Comparison of ENCODE assay signal across 35 mouse cellular contexts in genomic region chr11:95869918-95870470, GRCm38 (mm10). TPM values are rescaled to one million over a fixed set of nuclear protein-coding genes. Genes with fewer than 3 reads are reported as not detected.
DNase-seq lines count a peak whose midpoint lies in the region; ATAC-seq and TF ChIP-seq lines count a peak whose summit lies in the region.
"Had no signal": no experiment of that assay in that cellular context is flagged by ENCODE, and none has a peak within 500 bp of the region (broad histone marks: within the 10 kb centered on the region; RNA-seq: fewer than 3 reads in every experiment).

No protein-coding gene starts in this region.

- H3K79me2 ChIP-seq in MEL (ENCODE audit: control insufficient read depth, insufficient read depth, low read length, poor library complexity) = no peaks in the 10 kb centered on the region

- H3K4me3 ChIP-seq in spleen, adult 2 months (ENCODE audit: extremely low read depth, insufficient read depth, insufficient read length) = no peak overlapping the region
- H3K4me3 ChIP-seq in MEL (ENCODE audit: control insufficient read depth in 1 of 2, insufficient read depth in 1 of 2, low read depth in 2 of 2, low read length in 2 of 2) = no peak overlapping the region
- H3K4me3 ChIP-seq: forebrain, embryonic 13.5 days; gastrocnemius, adult 2 months; heart, embryonic 12.5 days; hindbrain, embryonic 12.5 days; kidney, embryonic 15.5 days; limb, embryonic 10.5 days; liver, embryonic 15.5 days; myocyte; stomach, embryonic 15.5 days had no signal

- TF ChIP-seq EP300 in MEL (IDR thresholded peaks at IDR 0.05; ENCODE audit: low read depth in 1 of 2, low read length in 2 of 2) = no peak

- no peak for TF ChIP-seq RAD21 in MEL (IDR thresholded peaks at IDR 0.05; ENCODE audit: low read depth, low read length)

- H3K4me1 ChIP-seq in spleen, adult 2 months (ENCODE audit: control insufficient read depth, insufficient read depth, insufficient read length) = peaks cover 9% of the 10 kb centered on the region; the same call in 1 of the 2 replicates
- H3K4me1 ChIP-seq in MEL (ENCODE audit: control insufficient read depth in 1 of 2, insufficient read depth in 2 of 2, low read length in 2 of 2) = peaks cover 0 to 3% of the 10 kb centered on the region in 2 experiments; a peak in 3 of 4 replicates
- H3K4me1 ChIP-seq: forebrain, embryonic 13.5 days; heart, embryonic 12.5 days; hindbrain, embryonic 12.5 days; kidney, embryonic 15.5 days; limb, embryonic 10.5 days; stomach, embryonic 15.5 days had no signal

- H3K36me3 ChIP-seq in spleen, adult 2 months (ENCODE audit: control insufficient read depth, insufficient read depth, low read length) = no peaks in the 10 kb centered on the region
- 0 out of 4 replicates have a peak, but pooled peaks cover 0 to 3% of the 10 kb centered on the region in 2 experiments for H3K36me3 ChIP-seq in MEL (ENCODE audit: control insufficient read depth in 1 of 2, insufficient read depth in 2 of 2, low read length in 2 of 2)
- H3K36me3 ChIP-seq in splenic B cell, adult 2 months (ENCODE audit: control insufficient read depth, insufficient read depth, low read length, poor library complexity, severe bottlenecking) = no peaks in the 10 kb centered on the region
- H3K36me3 ChIP-seq: heart, embryonic 12.5 days; hindbrain, embryonic 12.5 days; kidney, embryonic 15.5 days; limb, embryonic 10.5 days; liver, embryonic 15.5 days; stomach, embryonic 15.5 days had no signal

- 35% methylated on average over 6 of the region's 6 CpGs for WGBS in spleen, adult 2 months

- H3K9ac ChIP-seq in MEL (ENCODE audit: control insufficient read depth, low read depth, low read length, poor library complexity, severe bottlenecking) = no peak overlapping the region
- H3K9ac ChIP-seq: forebrain, embryonic 13.5 days; heart, embryonic 12.5 days; hindbrain, embryonic 12.5 days; kidney, embryonic 15.5 days; liver, embryonic 15.5 days; stomach, embryonic 15.5 days had no signal

- peak overlapping the region; percentile 56 for H3K27ac ChIP-seq in spleen, adult 2 months (ENCODE audit: insufficient read depth, low read length)
- H3K27ac ChIP-seq in MEL (ENCODE audit: control insufficient read depth, low read depth, low read length) = no peak overlapping the region
- H3K27ac ChIP-seq: forebrain, embryonic 13.5 days; gastrocnemius, adult 2 months; hindbrain, embryonic 12.5 days; kidney, embryonic 15.5 days; limb, embryonic 10.5 days; liver, embryonic 15.5 days; stomach, embryonic 15.5 days had no signal

- DNase-seq in spleen, adult 2 months (ENCODE audit: low read depth in 1 of 2, low spot score in 2 of 2) = peak; percentile 23 to 52
- no peak for DNase-seq in spleen, postnatal 14 days (ENCODE audit: low spot score in 2 of 2)
- peak; percentile 76 for DNase-seq in MEL (ENCODE audit: low read depth, low spot score)
- DNase-seq in splenic B cell, adult 2 months (ENCODE audit: low read depth, low spot score) = peak; percentile 78
- DNase-seq in embryo, embryonic 9.5 days (ENCODE audit: extremely low spot score) = no peak
- no peak for DNase-seq in heart, postnatal 25 days (ENCODE audit: low spot score)
- DNase-seq: adrenal gland, adult 2 months; cerebellum, adult 18-20 months; cerebellum, postnatal 14 days; gastrocnemius, adult 2 months; heart, postnatal 10 days; kidney, adult 11 months; kidney, postnatal 4 days; liver; midbrain, embryonic 14.5 days; right cerebral cortex, adult 18-20 months; right cerebral cortex, postnatal 4 days; thymus, adult 2 months; thymus, postnatal 4 days had no signal

- peak; percentile 53 for ATAC-seq in hematopoietic stem cell, adult 5-6 weeks (replicated peaks in 1 of 2; ENCODE audit: insufficient read depth in 1 of 2, low FRiP score in 2 of 2, low TSS enrichment in 1 of 2, low read depth in 1 of 2, poor library complexity in 2 of 2, severe bottlenecking in 2 of 2)
- no peak for ATAC-seq in inflammation-experienced regulatory T-cells, adult 6 months
- ATAC-seq: forebrain, embryonic 13.5 days; Patski had no signal

- no peaks in the 10 kb centered on the region for H3K27me3 ChIP-seq in spleen, adult 2 months (ENCODE audit: control insufficient read depth, insufficient read depth, low read length)
- H3K27me3 ChIP-seq in MEL (ENCODE audit: control insufficient read depth in 1 of 2, insufficient read depth in 2 of 2, low read length in 2 of 2) = no peaks in the 10 kb centered on the region
- H3K27me3 ChIP-seq in splenic B cell, adult 2 months (ENCODE audit: control insufficient read depth, insufficient read depth, low read length, poor library complexity, severe bottlenecking) = no peaks in the 10 kb centered on the region
- H3K27me3 ChIP-seq: forebrain, embryonic 13.5 days; hindbrain, embryonic 12.5 days; kidney, embryonic 15.5 days; liver, embryonic 15.5 days; Patski; stomach, embryonic 15.5 days had no signal

- intact Hi-C loops in heart, postnatal 25 days (cut with DNase I) = no loop called here

- no peak for TF ChIP-seq CTCF in spleen, adult 2 months (IDR thresholded peaks at IDR 0.05; ENCODE audit: extremely low read depth, insufficient read depth, insufficient read length, insufficient replicate concordance)
- no peak for TF ChIP-seq CTCF in MEL (IDR thresholded peaks at IDR 0.05 in 2 of 3, conservative IDR thresholded peaks at IDR 0.05 in 1 of 3; ENCODE audit: control insufficient read depth in 1 of 3, insufficient read depth in 1 of 3, low read depth in 2 of 3, low read length in 3 of 3, poor library complexity in 1 of 3, severe bottlenecking in 1 of 3)

- TF ChIP-seq POLR2A in spleen, adult 2 months (IDR thresholded peaks at IDR 0.05; ENCODE audit: low read depth, low read length) = no peak
- TF ChIP-seq POLR2A in MEL (IDR thresholded peaks at IDR 0.05; ENCODE audit: control insufficient read depth in 1 of 2, insufficient read depth in 1 of 2, low read depth in 1 of 2, low read length in 2 of 2, poor library complexity in 1 of 2) = peak in 1 of 2 experiments; percentile 29; a peak in 1 of 4 replicates

- H3K9me3 ChIP-seq in MEL (replicated peaks; ENCODE audit: insufficient read depth, low read length) = no peaks in the 10 kb centered on the region
- H3K9me3 ChIP-seq: forebrain, embryonic 13.5 days; heart, embryonic 12.5 days; hindbrain, embryonic 12.5 days; kidney, embryonic 15.5 days; limb, embryonic 10.5 days; liver, embryonic 15.5 days had no signal

TF ChIP-seq in MEL, 35 proteins besides CTCF, POLR2A, EP300 and RAD21:
- TF ChIP-seq USF1 (IDR thresholded peaks at IDR 0.05; ENCODE audit: low read depth, low read length) = peak; percentile 4; the same call in 1 of the 2 replicates
- no peak for TF ChIP-seq CHD1 (IDR thresholded peaks at IDR 0.05; ENCODE audit: low read depth, low read length)
- peak; percentile 65; the same call in 1 of the 2 replicates for TF ChIP-seq POLR2AphosphoS2 (IDR thresholded peaks at IDR 0.05; ENCODE audit: low read length)
- no peak for TF ChIP-seq MAFK (IDR thresholded peaks at IDR 0.05; ENCODE audit: borderline replicate concordance, low read depth, low read length)
- TF ChIP-seq CHD2 (IDR thresholded peaks at IDR 0.05; ENCODE audit: low read length) = 0 out of 2 replicates have a peak, but pooled peaks have one; percentile 16
- peak; percentile 36; the same call in 1 of the 2 replicates for TF ChIP-seq MAX (IDR thresholded peaks at IDR 0.05; ENCODE audit: low read length)

RNA-seq across cellular contexts. Expression of gene Abi3, which starts 27.7 kb away (rescaled TPM):
- polyA plus RNA-seq in spleen, adult 2 months (2012; rRNA removed) = 166 and 238 TPM in 2 replicates
- total RNA-seq in MEL (2012; rRNA removed) = 3.2 and 3.3 TPM in 2 replicates
- 10 to 100 TPM in 1 of 2 experiments, not detected in 1; 15.4 TPM for polyA plus RNA-seq in MEL (2012; ENCODE audit: insufficient read depth in 1 of 2, insufficient read length in 2 of 2, low read depth in 1 of 2, low replicate concordance in 2 of 2, missing spikeins in 1 of 2)
- total RNA-seq in hematopoietic stem cell, adult 5-6 weeks (2017) = 8.7 and 16.0 TPM in 2 replicates
- 100 to 1,000 TPM in 1 of 3 experiments, 10 to 100 TPM in 2; 38.9 to 105 (median 50.8) TPM for polyA plus RNA-seq in inflammation-experienced regulatory T-cells, adult 6 months (2017; shearing (Covaris generic))
- 10 to 100 TPM in 1 of 2 experiments, 1 to 10 TPM in 1; 8.8 to 10.4 TPM for total RNA-seq in heart, postnatal 25 days (2021)
- polyA plus RNA-seq: Patski had no signal

RNA-seq across cellular contexts. Expression of gene Gngt2, which starts 33.0 kb away (rescaled TPM):
- 28.3 and 30.4 TPM in 2 replicates for polyA plus RNA-seq in spleen, adult 2 months (2012; rRNA removed)
- 23.5 and 24.0 TPM in 2 replicates for total RNA-seq in MEL (2012; rRNA removed)
- 10 to 100 TPM in 1 of 2 experiments, not detected in 1; 25.9 TPM for polyA plus RNA-seq in MEL (2012; ENCODE audit: insufficient read depth in 1 of 2, insufficient read length in 2 of 2, low read depth in 1 of 2, low replicate concordance in 2 of 2, missing spikeins in 1 of 2)
- total RNA-seq in hematopoietic stem cell, adult 5-6 weeks (2017) = 12.0 and 33.3 TPM in 2 replicates
- polyA plus RNA-seq in inflammation-experienced regulatory T-cells, adult 6 months (2017; shearing (Covaris generic)) = 10 to 100 TPM; 35.4 to 54.7 (median 53.1) TPM
- 10 to 100 TPM; 20.6 to 21.9 TPM for total RNA-seq in heart, postnatal 25 days (2021)
- polyA plus RNA-seq: Patski had no signal

RNA-seq across cellular contexts. Expression of gene B4galnt2, which starts 44.7 kb away (rescaled TPM):
- not detected in 2 replicates for polyA plus RNA-seq in spleen, adult 2 months (2012; rRNA removed)
- total RNA-seq in MEL (2012; rRNA removed) = 0.15 and 0.16 TPM in 2 replicates
- 1 to 10 TPM in 1 of 2 experiments, not detected in 1; 4.5 TPM for polyA plus RNA-seq in MEL (2012; ENCODE audit: insufficient read depth in 1 of 2, insufficient read length in 2 of 2, low read depth in 1 of 2, low replicate concordance in 2 of 2, missing spikeins in 1 of 2)
- 1.3 TPM in 1 of 2 replicates, not detected in the other for total RNA-seq in hematopoietic stem cell, adult 5-6 weeks (2017)
- under 1 TPM in 2 of 3 experiments, not detected in 1; 0.35 to 0.38 TPM for polyA plus RNA-seq in inflammation-experienced regulatory T-cells, adult 6 months (2017; shearing (Covaris generic))
- total RNA-seq in heart, postnatal 25 days (2021) = not detected
- total RNA-seq: adrenal gland, adult 2 months; gastrocnemius, adult 2 months; heart, postnatal 10 days; left cerebral cortex, adult 18-20 months; megakaryocyte-erythroid progenitor cell, adult 5-6 weeks had no signal
- polyA plus RNA-seq: adrenal gland, adult 2 months; embryonic facial prominence, embryonic 14.5 days; forebrain, embryonic 13.5 days; frontal cortex, adult 2 months; hindbrain, embryonic 12.5 days; midbrain, embryonic 14.5 days; neural tube, embryonic 14.5 days; thymus, adult 2 months had no signal

RNA-seq across cellular contexts. Expression of gene Phospho1, which starts 45.7 kb away (rescaled TPM):
- 34.5 and 42.5 TPM in 2 replicates for polyA plus RNA-seq in spleen, adult 2 months (2012; rRNA removed)
- total RNA-seq in MEL (2012; rRNA removed) = 15.4 and 17.7 TPM in 2 replicates
- polyA plus RNA-seq in MEL (2012; ENCODE audit: insufficient read depth in 1 of 2, insufficient read length in 2 of 2, low read depth in 1 of 2, low replicate concordance in 2 of 2, missing spikeins in 1 of 2) = 10 to 100 TPM in 1 of 2 experiments, not detected in 1; 76.0 TPM
- total RNA-seq in hematopoietic stem cell, adult 5-6 weeks (2017) = 3.9 and 4.8 TPM in 2 replicates
- not detected for polyA plus RNA-seq in inflammation-experienced regulatory T-cells, adult 6 months (2017; shearing (Covaris generic))
- total RNA-seq in heart, postnatal 25 days (2021) = 100 to 1,000 TPM; 174 to 181 TPM
- polyA plus RNA-seq: forebrain, embryonic 13.5 days; hindbrain, embryonic 12.5 days; kidney, embryonic 15.5 days; limb, embryonic 10.5 days had no signal

Comparison
In these comparisons a context has a peak if more than half of its experiments do, and no peak if none do; other contexts are left out.
1. DNase-seq: peak in spleen, adult 2 months (2 of 2), MEL (single experiment) and splenic B cell, adult 2 months (single experiment); none in spleen, postnatal 14 days (0 of 2), embryo, embryonic 9.5 days (single experiment) and heart, postnatal 25 days (single experiment).